Mouse (Mus musculus): ENCODE measurements around the gene Zfp768.
A peak's percentile ranks its signal among the peaks of the same experiment; 100 is the strongest.

GRCm38 (mm10) chr7:127322085-127322484, 23.3 kb downstream of the Zfp768 start:
- TF ChIP-seq CTCF (IDR thresholded peaks at IDR 0.05; ENCODE audit: low read depth) (peak; percentile 53), EP300 (IDR thresholded peaks at IDR 0.05; ENCODE audit: low read depth) (no peak)

All from liver, embryonic 14.5 days (tissue).